Mouse (Mus musculus) gastrocnemius, postnatal 36 days (tissue): ENCODE results near the gene Zfp36l1. TPM values are rescaled to one million over a fixed set of nuclear protein-coding genes. Genes with fewer than 3 reads are reported as not detected.

Source experiments
- DNase-seq, 2 experiments: peaks; one replicate each; pipeline ENCODE4 v3.0.0; 2022
- intact Hi-C: fragments of 180-260 bp; cut with DNase I; formaldehyde crosslinking; loops from one replicate; pipeline ENCODE4 v1.15.1; 2025
- total RNA-seq, 2 experiments: library from RNA; stranded (reverse); gene quantifications; 2 replicates each; pipeline ENCODE4 v1.2.3; 2021

Zfp36l1 gene
- total RNA-seq, 2 experiments from 2014 or later = 25.0 to 29.8 TPM

DNA sequence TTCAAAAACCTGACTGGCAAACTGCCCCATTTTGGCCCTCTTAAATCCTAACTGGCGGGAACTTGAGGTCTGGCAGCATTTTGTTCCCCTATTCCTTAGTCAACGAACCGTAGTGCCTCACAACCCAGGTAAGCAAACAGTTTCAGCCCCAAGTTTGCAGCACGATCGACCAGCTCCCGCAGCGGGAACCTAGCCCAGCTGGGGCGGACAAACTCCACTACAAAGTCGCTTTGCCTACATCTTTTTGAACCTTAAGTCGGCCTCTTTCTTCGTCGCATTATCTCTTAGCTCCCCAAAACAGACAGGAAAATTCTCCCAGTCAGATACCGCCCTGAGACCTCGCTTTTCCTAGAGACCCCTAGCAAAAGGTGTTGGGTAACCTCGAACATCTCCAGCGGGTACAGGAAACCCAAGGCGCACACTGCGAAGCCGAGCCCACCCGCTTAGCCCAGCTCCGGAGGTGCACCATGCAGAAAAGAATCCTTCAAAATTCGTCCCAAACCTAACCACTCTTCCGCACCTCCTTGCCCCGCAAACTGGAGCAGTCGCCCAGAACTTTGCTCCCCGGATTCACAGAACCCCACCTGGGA lies 647 bp downstream of the Zfp36l1 start:
- DNase-seq = no peak
- intact Hi-C loops = loop anchor here (5.0 kb wide), 1 partner anchor 500 kb away; no protein-coding TSS in a partner anchor

DNA sequence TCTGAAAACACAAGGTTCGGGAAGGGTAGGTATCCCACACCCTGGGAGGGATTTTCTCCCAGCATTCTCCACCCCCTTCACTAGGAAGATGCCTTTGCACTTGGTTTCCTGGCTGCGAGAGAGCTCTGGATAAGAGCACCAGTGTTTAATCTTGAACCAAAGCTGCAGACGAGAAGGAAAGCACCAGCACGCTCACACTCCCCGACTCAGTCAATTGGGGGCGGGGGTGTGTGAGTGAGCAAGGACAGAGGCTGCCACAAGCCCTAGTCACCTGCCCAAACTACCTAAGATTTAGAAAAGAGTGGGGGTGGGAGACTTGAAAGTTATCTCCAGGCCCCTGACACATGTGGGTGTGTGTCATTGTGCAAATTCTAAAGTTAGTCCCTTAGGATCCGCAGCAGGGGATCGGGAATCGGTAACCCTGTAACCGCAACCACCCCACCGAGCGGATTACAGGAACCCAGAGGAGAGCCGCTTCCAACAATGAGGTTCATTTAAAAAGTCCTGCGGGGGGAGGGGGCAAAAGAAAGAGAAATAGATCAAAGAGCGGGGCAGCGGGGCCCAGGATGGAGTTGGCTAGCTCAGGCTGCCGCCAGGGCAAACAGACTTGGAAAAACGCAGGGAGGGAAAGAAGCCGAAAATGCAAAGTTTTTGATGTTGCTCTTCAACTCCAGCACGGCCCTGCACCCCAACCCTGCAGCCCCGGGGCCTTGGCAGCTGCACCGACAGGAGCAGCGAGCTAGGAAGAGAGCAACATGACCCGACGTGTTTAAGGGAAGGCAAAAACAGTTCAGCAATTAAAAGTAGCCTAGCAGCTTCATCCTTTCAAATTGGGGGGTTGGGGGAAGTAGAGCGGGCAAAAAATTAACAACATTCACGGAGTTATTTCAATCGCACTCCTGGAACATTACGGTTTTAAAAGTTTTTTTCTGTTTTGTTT lies 1.4 kb downstream of the Zfp36l1 start:
- peak in 1 of 2 experiments; percentile 18 for DNase-seq
- intact Hi-C loops = loop anchor here (1.0 to 5.0 kb wide), 2 partner anchors 230 to 499 kb away; no protein-coding TSS in a partner anchor

DNA sequence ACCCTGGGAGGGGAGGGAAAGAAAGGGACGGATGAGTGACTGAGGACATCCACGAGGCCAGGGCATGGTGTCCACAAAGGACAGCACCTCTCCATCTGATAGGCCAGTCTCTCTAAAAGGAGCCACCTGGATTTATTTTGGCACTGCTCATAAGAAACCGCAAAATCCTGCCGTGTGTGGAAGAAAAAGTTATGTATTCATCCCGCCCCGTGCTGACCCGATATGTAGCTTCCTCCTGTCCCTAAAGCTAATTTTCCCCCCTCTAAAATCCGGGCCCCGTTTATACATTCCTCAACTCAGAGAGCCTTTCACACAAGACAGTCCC lies 2.3 kb downstream of the Zfp36l1 start:
- DNase-seq = no peak
- intact Hi-C loops = loop anchor here (5.0 kb wide), 1 partner anchor 498 kb away; no protein-coding TSS in a partner anchor

DNA sequence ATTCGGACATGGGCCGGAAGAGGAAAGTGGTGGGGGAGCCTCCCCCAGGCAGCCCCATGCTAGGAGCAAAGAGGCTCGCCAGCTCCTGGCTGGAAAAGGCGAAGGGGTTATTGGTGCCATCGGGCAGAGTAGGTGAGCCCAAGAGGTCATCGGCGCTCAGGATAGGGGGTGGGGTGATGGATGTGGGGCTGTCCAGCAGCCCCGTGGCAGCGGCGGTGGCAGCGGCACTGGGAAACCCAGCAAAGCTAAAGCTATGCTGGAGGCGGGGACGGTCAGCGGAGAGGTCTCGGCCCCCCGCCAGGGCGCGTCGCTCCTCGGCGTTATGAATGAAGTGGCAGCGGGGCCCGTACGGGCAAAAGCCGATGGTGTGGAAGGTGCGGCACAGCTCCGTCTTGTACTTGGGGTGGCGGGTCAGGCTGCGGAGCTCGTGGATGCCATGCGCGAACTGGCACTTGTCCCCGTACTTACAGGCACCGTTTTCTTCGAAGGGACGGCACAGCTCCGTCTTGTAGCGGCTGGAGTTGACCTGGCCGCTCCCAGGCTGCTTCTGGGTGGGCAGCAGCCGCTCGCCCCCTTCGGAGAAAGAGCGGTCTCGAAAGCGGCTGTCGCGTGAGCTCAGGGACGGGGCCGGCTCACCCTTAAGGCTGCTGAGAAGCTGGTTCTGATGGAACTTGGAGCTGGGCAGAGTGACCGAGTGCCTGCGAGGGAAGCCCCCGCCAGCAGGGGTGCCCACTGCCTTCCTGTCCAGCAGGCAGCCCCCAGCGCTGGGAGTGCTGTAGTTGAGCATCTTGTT lies 2.9 kb downstream of the Zfp36l1 start:
- DNase-seq = peak in 1 of 2 experiments; percentile 18

DNA sequence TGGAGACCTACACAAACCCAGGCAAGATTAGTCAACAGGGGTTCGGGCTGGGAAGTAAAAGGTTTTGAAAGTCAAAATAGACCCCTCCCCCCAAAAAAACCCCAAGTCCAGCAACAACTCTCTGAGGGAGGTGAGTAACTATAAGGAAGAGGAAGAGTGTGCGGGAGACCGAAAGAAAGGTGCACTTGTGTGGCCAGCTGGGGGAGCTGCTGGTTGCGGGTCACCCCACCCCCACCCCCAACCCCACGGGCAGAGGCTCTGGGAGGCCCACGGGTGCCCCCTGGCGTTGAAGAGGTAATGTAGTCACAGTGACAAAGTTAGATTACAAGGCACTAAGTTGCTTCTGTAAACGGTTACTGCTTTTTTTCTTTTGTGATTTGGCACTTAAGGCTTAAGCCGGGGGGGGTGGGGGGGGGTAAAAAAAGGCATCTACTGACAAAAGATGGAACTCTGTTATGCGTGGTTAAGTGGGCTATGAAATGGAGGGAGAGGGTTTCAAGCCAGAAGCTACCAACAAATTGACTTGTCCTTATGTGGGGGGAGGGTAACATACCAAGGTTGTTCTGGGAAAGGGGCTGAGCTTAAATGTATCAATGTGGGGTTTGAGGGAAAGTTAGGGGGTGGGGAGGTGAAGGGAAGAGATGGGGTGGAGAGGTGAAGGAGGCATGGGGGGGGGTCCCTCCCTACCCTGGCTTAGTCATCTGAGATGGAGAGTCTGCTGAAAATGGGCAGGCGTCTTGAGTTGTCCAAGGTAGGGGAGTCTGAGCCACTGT lies 3.7 kb downstream of the Zfp36l1 start:
- intact Hi-C loops = loop anchor here (5.0 kb wide), 1 partner anchor 142 kb away; no protein-coding TSS in a partner anchor

More for the DNA sequence above, 2.9 kb downstream of the Zfp36l1 start:
- intact Hi-C loops = loop anchor here (5.0 kb wide), 2 partner anchors 143 to 498 kb away; no protein-coding TSS in a partner anchor

DNA sequence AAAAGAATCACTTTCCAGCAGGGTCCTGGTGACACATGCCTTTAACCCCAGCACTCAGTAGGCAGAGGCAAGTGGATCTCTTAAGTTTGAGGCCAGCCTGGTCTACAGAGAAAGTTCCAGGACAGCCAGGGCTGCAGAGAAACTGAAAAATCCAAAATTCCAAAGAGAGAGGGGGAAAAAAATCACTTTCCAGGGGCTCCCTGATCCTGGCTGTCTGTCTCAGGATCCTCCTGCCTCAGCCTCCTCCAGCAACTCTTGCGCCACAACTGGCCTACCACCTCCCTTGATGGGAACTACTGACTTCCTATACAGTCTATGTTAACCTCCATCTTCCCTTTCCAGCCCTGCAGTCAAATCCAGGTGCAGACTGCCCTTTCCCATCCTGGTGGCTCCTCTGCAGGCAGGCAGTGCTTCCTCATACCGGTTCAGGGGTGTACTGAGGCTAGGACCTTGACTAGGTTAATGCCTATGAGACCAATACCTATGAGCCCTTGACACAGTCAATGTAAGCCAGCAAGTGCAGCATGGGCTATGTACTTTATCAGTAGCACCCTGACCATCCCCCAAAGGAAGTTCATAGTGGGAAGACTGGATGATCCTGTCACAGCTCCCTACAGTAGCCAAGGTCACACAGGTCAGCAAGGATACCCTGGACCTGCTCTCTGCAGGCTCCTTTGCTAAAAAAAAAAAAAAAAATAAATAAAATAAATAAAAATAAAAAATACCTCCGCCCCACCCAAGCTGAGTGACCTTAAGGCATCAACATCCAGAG lies 5.7 kb downstream of the Zfp36l1 start:
- intact Hi-C loops = loop anchor here (5.0 kb wide), 1 partner anchor 140 kb away; no protein-coding TSS in a partner anchor
- no peak for DNase-seq

More for the DNA sequence above, 3.7 kb downstream of the Zfp36l1 start:
- DNase-seq = peak; percentile 69 to 84

DNA sequence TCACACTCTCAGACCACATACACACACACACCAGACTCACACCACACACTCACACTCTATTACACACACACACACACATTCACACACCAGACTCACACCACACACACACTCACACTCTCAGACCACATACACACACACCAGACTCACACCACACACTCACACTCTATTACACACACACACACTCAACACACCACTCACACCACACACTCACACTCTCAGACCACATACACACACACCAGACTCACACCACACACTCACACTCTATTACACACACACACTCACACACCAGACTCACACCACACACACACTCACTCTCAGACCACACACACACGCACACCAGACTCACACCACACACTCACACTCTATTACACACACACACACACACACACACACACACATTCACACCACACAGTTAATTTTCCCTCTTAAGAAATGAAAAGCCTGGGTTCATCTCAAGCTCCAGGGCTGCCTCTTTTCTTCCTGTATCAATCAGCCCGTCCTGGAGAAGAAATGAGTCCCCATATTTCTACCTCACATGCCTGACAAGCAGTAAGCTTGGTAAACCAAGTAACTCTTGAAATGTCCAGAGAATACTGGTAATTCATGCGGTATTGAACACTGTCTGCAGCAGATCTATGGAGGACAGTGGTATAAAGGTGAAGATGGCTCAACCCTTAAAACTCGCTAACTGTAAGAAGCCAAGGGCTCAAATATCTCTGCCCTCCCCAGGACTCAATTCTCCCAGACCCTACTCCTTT lies 6.5 kb downstream of the Zfp36l1 start:
- no peak for DNase-seq
- intact Hi-C loops = loop anchor here (5.0 kb wide), 1 partner anchor 139 kb away; no protein-coding TSS in a partner anchor

DNA sequence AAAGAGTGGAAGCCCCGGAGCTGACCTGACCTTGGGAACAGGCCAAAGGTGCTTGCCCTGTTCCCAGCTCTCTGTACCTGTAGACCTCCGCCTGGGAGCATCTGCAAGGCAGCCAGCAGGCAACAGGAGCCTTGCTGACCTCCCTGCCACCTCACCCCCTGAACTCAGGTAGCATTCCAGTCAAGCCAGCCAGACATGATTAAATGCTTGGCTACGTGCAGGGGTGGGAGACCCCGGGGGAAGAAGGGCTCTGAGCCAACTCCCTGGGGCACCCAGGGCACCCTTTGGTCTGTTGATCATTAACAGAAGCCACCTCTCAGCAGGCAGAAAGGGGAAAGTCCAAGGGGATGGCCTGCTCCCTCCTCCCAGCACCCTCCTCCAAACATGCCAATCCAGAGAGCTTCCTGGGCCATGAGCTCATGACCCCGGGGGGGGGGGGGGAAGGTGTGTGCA lies 9.3 kb downstream of the Zfp36l1 start:
- no peak for DNase-seq
- intact Hi-C loops = no loop called here

DNA sequence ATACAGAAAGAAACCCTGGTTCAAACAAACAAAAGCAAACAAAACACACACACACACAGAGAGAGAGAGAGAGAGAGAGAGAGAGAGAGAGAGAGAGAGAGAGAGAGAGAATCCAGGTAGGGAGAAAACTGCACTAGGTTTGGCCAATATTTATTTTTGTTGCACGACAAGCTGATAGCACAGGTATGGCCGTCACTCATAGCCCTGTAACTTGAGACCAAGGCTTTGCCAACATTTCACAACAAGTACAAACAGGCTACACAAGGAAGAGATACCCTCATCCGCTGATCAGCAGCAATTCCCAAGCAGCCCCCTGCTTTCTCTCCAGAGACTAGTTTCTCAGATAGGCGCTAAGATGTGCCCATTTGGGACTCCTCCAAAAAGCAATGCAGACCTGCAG lies 9.7 kb downstream of the Zfp36l1 start:
- intact Hi-C loops = no loop called here
- DNase-seq = no peak

DNA sequence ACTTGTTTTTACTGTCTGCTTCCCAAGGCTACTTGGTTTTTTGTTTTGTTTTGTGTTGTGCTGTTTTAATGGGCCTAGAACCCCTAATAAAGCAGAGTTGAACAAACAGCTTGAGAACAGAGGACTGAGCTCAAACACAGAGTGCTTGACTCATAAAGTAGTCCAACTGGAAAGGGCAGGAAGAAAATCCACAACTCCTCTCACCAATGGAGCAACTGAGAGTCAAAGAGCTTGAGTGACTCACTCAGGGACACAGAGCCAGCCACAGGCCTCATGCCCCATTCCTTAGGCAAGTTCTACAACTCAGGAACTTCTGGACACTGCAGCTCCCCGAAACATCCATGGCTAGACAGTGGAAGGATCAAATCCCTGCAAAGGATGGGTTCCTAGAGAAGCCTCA lies 14.0 kb downstream of the Zfp36l1 start:
- intact Hi-C loops = no loop called here
- no peak for DNase-seq

DNA sequence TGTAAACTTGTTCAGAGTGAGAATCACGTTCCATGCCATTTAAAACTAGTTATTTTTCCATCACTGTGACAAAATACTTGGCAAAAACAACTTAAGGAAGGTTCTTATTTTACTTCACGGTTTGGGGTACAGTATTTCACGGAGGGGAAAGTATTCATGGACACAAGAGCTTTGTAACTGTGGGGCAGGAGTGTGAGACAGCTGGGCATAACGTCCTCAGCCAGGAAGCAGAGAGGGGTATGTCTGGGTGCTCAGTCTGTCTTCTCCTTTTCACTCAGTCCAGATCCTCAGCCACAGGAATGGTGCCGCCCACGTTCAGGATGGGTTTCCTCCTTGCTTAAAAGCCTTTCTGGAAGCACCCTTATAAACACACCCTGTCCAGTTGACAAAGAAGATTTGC lies 16.1 kb downstream of the Zfp36l1 start:
- DNase-seq = no peak
- intact Hi-C loops = no loop called here

DNA sequence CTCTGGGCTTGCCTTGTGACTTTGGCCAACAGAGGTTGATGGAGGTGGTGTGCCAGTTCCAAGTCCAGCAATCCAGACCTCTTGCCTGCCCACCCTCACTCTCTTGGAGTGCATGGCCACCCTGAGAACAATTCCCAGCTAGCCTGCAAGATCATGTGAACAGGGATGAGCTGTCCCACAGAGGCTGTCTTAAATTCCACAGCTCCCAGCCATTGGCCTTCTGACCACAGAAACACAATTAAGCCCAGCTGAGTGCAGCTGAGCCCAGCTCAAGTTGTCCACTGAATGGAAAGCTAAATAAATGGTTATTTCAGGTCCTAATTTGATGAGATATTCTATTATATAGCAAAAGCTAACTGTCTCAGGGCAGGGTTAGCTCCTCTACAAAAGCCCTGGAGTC lies 20.0 kb downstream of the Zfp36l1 start:
- DNase-seq = no peak
- intact Hi-C loops = no loop called here

DNA sequence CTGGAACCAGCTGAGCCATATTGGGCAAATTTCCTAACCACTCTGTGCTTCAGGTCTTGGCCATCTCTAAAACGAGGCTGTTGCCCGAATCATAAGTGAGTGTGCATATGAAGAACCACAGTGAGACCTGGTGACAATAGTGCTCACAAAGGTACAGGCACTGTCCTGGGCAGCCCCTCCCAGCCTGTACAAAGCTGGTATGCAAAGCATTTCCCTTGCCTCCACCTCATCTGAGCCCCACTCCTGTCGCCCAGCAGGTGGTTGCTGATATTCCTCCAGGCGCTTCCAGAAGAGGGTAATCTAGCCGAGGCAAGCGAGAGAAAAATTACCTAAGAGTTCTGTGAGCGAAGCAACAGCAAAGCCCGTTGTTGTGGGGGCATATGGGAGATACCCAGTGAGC lies 21.7 kb downstream of the Zfp36l1 start:
- intact Hi-C loops = no loop called here
- no peak for DNase-seq

DNA sequence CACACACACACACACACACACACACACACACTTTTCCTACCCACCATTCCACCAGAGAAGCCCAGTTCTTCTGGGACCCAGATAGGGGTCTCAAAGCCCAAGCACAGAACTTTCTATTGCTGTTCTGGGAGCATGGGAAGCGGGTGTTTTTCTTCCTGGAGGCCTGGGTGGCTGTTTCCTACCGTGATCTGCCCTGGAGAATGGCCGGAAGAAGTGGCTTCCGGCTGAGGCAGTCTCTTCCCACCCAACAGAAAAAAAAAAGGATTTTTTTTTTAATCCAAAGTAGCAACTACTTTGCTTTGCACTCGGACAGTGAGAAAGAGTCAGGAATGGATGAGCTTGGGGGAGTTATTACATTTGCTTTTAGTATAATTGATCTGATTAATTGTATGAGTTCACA lies 22.3 kb downstream of the Zfp36l1 start:
- intact Hi-C loops = no loop called here
- DNase-seq = no peak

DNA sequence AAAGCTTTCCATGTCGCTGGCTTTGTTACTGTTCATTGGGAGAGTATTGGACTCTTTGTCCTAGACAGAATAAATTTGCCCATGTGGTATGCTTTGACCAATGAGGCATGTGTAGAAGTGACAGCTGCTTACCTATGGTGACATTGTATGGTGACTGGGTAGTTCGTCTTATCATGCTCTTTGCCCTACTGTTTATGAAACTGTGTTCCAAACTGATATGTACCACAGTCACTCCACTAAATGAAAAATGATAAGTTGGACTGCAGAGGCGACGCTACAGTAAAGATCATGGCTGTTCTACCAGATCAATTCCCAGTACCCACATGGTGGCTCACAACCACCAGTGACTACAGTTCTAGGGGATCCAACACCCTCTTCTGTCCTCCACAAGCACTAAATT lies 24.7 kb downstream of the Zfp36l1 start:
- no peak for DNase-seq
- intact Hi-C loops = no loop called here

DNA sequence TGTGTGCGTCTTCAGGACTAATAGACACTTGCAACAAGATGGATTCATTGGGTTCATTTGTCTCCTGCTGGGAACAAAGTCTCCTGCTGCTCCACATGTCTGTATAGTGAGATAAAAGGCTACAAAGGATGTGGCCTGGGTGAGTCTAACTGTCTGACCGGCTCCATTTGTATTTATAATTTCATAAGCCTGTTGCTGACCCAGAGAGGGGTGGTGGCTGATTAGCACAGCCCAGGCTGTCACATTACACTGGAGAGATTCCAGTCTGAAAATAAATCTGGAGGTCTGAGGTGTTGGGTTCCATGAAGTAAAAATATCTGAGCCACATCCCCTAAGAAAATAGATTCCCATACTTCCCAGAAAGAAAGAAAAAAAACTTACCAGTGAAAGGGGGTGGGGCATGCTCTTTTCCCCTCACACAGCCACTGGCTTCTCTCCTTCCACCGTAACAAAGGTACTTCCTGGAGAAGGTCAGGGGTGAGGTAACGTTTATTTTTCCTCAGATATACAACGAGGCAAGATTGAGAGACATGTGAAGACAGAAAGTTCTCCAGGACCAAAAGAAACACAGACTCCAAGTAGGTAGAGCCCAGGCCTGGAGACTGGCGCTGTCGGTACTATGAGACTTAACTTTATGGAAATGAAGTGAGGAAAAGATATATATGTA lies 28.2 kb downstream of the Zfp36l1 start:
- intact Hi-C loops = loop anchor here (5.0 kb wide), 1 partner anchor 117 kb away; no protein-coding TSS in a partner anchor
- DNase-seq = no peak

DNA sequence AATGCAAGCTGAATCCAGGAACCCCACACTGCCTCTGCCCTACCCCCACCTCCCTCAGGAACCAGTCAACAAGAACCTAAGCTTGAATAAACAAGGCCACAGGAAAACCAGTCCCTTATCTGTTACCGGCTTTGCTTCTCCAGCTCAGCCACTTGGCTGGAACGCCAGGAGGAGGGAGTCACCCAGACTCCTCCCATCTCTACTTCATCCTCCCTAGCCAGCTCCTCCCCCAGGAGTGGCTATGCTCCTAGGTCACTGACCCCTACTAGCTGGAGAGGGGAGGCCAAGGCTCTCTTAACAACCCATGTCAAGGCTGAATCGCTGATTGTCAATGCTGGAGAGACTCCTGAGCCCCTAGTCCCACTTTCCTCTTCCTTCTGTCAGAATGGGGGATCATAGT lies 28.9 kb downstream of the Zfp36l1 start:
- intact Hi-C loops = loop anchor here (5.0 kb wide), 1 partner anchor 117 kb away; no protein-coding TSS in a partner anchor
- DNase-seq = peak; percentile 50 to 59
